Mouse (Mus musculus) central nervous system, embryonic 11.5 days (tissue): Measurements from ENCODE around the gene Tmco3. TPM values are rescaled to one million over a fixed set of nuclear protein-coding genes. Genes with fewer than 3 reads are reported as not detected.

Experiments
- polyA plus RNA-seq: library from polyadenylated mRNA; depleted of rRNA; stranded (reverse); fragments of >200 nt; gene quantifications from 2 replicates; pipeline ENCODE4 v1.2.3, GENCODE M21; 2012; rRNA removed

Gene Tmco3
- 33.5 and 36.8 TPM in 2 replicates for polyA plus RNA-seq

GRCm38 (mm10) chr8:13287692-13288623 is at the start of gene Tmco3, which contains the start of gene Dcun1d2:
Tmco3 (plus strand) TSS chr8:13288190.
Dcun1d2 (minus strand) TSS chr8:13288131.

DNA sequence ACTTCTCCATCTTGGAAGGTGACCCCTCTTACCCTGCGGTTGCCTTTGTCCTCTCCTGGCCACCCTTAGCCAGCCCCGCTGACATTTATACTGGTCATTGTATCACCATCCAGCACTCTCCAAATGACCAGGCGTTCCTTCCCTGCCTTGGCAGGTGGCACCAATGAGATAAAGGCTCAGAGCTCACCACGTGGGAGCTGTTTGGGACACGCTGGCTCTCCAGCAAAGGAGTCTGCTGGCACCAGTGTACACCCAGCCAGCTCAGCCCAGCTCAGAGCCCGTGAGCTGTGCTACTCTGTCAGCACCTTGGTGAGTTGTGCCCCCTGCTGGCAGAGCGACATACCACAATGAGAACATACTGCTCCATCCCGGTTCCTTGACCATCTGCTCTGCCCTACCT is 34.0 kb upstream of the Tmco3 start, which contains the start of gene Adprhl1:
Gene Adprhl1, minus strand, starts transcription at position 144 of the 400 bp plus-strand sequence.

DNA sequence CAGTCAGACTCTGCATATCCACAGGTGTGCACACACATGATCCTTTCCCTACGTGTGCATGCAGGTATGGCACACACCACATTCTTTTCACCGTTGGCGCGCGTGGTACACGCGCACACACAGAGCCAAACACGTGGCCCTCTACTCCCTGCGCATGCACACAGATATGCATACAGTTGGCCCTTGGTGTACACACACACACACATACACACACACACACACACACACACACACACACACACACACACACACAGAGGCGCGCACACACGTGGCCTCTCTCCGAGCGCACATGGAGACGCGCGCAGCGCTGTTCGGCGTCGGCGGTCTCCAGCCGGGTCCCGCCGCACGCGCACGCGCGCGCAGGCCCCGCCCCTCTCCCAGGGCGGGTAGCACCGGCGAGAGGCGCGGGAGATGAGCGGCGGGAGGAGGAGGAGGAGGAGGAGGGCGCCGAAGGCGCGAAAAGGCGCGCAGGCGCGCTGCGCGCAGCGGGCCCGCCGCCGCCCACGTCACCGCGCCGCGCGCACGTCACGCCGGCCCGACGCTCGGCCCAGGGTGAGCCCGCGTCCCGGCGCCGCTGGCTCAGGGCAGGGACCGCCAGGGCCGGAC is 50.4 kb downstream of the Tmco3 start, which contains the start of gene Tfdp1:
Gene Tfdp1, plus strand, starts transcription at position 497 of the 606 bp plus-strand sequence.

Other genes starting within 250 kb of the Tmco3 start
- gene Proz, start 227.3 kb upstream of the Tmco3 start, polyA plus RNA-seq, result 0.77 and 0.85 TPM in 2 replicates
- 36.8 and 51.0 TPM in 2 replicates for gene Pcid2, start 182.7 kb upstream of the Tmco3 start, polyA plus RNA-seq
- gene Cul4a, start 182.6 kb upstream of the Tmco3 start, polyA plus RNA-seq, result 71.5 and 76.7 TPM in 2 replicates
- gene Lamp1, start 129.0 kb upstream of the Tmco3 start, polyA plus RNA-seq, result 141 and 205 TPM in 2 replicates
- gene Grtp1, start 87.6 kb upstream of the Tmco3 start, polyA plus RNA-seq, result 11.9 and 19.5 TPM in 2 replicates
- gene Adprhl1, start 34.0 kb upstream of the Tmco3 start, polyA plus RNA-seq, result 1.6 and 1.9 TPM in 2 replicates
- 23.1 and 31.4 TPM in 2 replicates for gene Dcun1d2, start 59 bp upstream of the Tmco3 start, polyA plus RNA-seq
- gene Tfdp1, start 50.6 kb downstream of the Tmco3 start, polyA plus RNA-seq, result 250 and 294 TPM in 2 replicates
- not detected in 2 replicates for gene Atp4b, start 108.6 kb downstream of the Tmco3 start, polyA plus RNA-seq
- 0.08 and 0.10 TPM in 2 replicates for gene Grk1, start 116.9 kb downstream of the Tmco3 start, polyA plus RNA-seq
- 0.08 and 0.37 TPM in 2 replicates for gene Tmem255b, start 147.0 kb downstream of the Tmco3 start, polyA plus RNA-seq
- 12.3 and 12.8 TPM in 2 replicates for gene Gas6, start 206.3 kb downstream of the Tmco3 start, polyA plus RNA-seq